Mouse (Mus musculus): ENCODE data around the gene H2al1i. TPM values are rescaled to one million over a fixed set of nuclear protein-coding genes. Genes with fewer than 3 reads are reported as not detected.

Gene H2al1i
- polyA plus RNA-seq (2014; fragmentation: Illumina TruSeq; extraction: RNeasy Lipid Tissue Mini Kit (QIAGEN cat#74804); ENCODE audit: low read depth, low replicate concordance): not detected

DNA sequence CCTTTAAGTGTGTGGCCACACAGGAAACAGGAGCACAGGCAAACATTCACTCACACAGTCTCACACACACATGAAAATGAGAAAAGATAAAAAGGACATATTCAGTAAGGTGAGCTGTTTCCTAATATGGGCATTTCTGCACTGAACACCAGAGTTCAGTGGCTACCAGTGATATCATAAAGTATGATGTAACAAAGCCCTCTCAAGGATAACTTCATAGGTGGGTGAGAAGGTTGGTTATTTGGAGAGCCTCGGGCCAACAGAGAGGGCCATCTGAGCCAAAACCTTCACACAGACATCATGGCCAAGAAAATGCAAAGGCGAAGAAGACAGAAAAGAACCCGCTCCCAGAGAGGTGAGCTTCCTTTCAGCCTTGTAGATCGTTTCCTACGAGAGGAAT lies at the start of gene H2al1i:
Gene H2al1i (plus strand): TSS at position 301 of the 400 bp plus-strand sequence.

DNA sequence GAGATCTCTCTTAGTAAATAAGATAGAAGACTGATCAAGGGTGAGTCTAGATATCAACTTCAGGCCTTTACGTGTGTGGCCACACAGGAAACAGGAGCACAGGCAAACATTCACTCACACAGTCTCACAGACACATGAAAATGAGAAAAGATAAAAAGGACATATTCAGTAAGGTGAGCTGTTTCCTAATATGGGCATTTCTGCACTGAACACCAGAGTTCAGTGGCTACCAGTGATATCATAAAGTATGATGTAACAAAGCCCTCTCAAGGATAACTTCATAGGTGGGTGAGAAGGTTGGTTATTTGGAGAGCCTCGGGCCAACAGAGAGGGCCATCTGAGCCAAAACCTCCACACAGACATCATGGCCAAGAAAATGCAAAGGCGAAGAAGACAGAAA lies 25.5 kb upstream of the H2al1i start, which contains the start of gene H2al1a:
Gene H2al1a (plus strand): TSS at position 301 of the 400 bp plus-strand sequence.

DNA sequence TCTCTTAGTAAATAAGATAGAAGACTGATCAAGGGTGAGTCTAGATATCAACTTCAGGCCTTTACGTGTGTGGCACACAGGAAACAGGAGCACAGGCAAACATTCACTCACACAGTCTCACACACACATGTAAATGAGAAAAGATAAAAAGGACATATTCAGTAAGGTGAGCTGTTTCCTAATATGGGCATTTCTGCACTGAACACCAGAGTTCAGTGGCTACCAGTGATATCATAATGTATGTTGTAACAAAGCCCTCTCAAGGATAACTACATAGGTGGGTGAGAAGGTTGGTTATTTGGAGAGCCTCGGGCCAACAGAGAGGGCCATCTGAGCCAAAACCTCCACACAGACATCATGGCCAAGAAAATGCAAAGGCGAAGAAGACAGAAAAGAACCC lies 22.3 kb upstream of the H2al1i start, which contains the start of gene H2al1b:
Gene H2al1b (plus strand): TSS at position 301 of the 400 bp plus-strand sequence.

DNA sequence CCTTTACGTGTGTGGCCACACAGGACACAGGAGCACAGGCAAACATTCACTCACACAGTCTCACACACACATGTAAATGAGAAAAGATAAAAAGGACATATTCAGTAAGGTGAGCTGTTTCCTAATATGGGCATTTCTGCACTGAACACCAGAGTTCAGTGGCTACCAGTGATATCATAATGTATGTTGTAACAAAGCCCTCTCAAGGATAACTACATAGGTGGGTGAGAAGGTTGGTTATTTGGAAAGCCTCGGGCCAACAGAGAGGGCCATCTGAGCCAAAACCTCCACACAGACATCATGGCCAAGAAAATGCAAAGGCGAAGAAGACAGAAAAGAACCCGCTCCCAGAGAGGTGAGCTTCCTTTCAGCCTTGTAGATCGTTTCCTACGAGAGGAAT lies 19.1 kb upstream of the H2al1i start, which contains the start of gene H2al1c:
Gene H2al1c (plus strand): TSS at position 301 of the 400 bp plus-strand sequence.

DNA sequence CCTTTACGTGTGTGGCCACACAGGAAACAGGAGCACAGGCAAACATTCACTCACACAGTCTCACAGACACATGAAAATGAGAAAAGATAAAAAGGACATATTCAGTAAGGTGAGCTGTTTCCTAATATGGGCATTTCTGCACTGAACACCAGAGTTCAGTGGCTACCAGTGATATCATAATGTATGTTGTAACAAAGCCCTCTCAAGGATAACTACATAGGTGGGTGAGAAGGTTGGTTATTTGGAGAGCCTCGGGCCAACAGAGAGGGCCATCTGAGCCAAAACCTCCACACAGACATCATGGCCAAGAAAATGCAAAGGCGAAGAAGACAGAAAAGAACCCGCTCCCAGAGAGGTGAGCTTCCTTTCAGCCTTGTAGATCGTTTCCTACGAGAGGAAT lies 15.9 kb upstream of the H2al1i start, which contains the start of gene H2al1d:
Gene H2al1d (plus strand): TSS at position 301 of the 400 bp plus-strand sequence.

DNA sequence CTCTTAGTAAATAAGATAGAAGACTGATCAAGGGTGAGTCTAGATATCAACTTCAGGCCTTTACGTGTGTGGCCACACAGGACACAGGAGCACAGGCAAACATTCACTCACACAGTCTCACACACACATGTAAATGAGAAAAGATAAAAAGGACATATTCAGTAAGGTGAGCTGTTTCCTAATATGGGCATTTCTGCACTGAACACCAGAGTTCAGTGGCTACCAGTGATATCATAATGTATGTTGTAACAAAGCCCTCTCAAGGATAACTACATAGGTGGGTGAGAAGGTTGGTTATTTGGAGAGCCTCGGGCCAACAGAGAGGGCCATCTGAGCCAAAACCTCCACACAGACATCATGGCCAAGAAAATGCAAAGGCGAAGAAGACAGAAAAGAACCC lies 12.8 kb upstream of the H2al1i start, which contains the start of gene H2al1e:
Gene H2al1e (plus strand): TSS at position 301 of the 400 bp plus-strand sequence.

DNA sequence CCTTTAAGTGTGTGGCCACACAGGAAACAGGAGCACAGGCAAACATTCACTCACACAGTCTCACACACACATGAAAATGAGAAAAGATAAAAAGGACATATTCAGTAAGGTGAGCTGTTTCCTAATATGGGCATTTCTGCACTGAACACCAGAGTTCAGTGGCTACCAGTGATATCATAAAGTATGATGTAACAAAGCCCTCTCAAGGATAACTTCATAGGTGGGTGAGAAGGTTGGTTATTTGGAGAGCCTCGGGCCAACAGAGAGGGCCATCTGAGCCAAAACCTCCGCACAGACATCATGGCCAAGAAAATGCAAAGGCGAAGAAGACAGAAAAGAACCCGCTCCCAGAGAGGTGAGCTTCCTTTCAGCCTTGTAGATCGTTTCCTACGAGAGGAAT lies 9.6 kb upstream of the H2al1i start, which contains the start of gene H2al1f:
Gene H2al1f (plus strand): TSS at position 301 of the 400 bp plus-strand sequence.

DNA sequence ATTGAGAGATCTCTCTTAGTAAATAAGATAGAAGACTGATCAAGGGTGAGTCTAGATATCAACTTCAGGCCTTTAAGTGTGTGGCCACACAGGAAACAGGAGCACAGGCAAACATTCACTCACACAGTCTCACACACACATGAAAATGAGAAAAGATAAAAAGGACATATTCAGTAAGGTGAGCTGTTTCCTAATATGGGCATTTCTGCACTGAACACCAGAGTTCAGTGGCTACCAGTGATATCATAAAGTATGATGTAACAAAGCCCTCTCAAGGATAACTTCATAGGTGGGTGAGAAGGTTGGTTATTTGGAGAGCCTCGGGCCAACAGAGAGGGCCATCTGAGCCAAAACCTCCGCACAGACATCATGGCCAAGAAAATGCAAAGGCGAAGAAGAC lies 6.5 kb upstream of the H2al1i start, which contains the start of gene H2al1g:
Gene H2al1g (plus strand): TSS at position 301 of the 400 bp plus-strand sequence.

DNA sequence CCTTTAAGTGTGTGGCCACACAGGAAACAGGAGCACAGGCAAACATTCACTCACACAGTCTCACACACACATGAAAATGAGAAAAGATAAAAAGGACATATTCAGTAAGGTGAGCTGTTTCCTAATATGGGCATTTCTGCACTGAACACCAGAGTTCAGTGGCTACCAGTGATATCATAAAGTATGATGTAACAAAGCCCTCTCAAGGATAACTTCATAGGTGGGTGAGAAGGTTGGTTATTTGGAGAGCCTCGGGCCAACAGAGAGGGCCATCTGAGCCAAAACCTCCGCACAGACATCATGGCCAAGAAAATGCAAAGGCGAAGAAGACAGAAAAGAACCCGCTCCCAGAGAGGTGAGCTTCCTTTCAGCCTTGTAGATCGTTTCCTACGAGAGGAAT lies 3.3 kb upstream of the H2al1i start, which contains the start of gene H2al1h:
Gene H2al1h (plus strand): TSS at position 301 of the 400 bp plus-strand sequence.

DNA sequence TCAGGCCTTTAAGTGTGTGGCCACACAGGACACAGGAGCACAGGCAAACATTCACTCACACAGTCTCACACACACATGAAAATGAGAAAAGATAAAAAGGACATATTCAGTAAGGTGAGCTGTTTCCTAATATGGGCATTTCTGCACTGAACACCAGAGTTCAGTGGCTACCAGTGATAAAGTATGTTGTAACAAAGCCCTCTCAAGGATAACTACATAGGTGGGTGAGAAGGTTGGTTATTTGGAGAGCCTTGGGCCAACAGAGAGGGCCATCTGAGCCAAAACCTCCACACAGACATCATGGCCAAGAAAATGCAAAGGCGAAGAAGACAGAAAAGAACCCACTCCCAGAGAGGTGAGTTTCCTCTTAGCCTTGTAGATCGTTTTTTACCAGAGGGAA lies 3.1 kb downstream of the H2al1i start, which contains the start of gene H2al1j:
Gene H2al1j (plus strand): TSS at position 301 of the 400 bp plus-strand sequence.

Other genes with a start within 250 kb of the H2al1i start
- gene H2al1a, start 25.4 kb upstream of the H2al1i start, polyA plus RNA-seq (2014; fragmentation: Illumina TruSeq; extraction: RNeasy Lipid Tissue Mini Kit (QIAGEN cat#74804); ENCODE audit: low read depth, low replicate concordance): 3.5 TPM
- gene H2al1b, start 22.2 kb upstream of the H2al1i start, polyA plus RNA-seq (2014; fragmentation: Illumina TruSeq; extraction: RNeasy Lipid Tissue Mini Kit (QIAGEN cat#74804); ENCODE audit: low read depth, low replicate concordance): 13.1 TPM
- gene H2al1c, start 19.0 kb upstream of the H2al1i start, polyA plus RNA-seq (2014; fragmentation: Illumina TruSeq; extraction: RNeasy Lipid Tissue Mini Kit (QIAGEN cat#74804); ENCODE audit: low read depth, low replicate concordance): not detected
- not detected for gene H2al1d, start 15.8 kb upstream of the H2al1i start, polyA plus RNA-seq (2014; fragmentation: Illumina TruSeq; extraction: RNeasy Lipid Tissue Mini Kit (QIAGEN cat#74804); ENCODE audit: low read depth, low replicate concordance)
- not detected for gene H2al1e, start 12.7 kb upstream of the H2al1i start, polyA plus RNA-seq (2014; fragmentation: Illumina TruSeq; extraction: RNeasy Lipid Tissue Mini Kit (QIAGEN cat#74804); ENCODE audit: low read depth, low replicate concordance)
- not detected for gene H2al1f, start 9.5 kb upstream of the H2al1i start, polyA plus RNA-seq (2014; fragmentation: Illumina TruSeq; extraction: RNeasy Lipid Tissue Mini Kit (QIAGEN cat#74804); ENCODE audit: low read depth, low replicate concordance)
- 5.6 TPM for gene H2al1g, start 6.4 kb upstream of the H2al1i start, polyA plus RNA-seq (2014; fragmentation: Illumina TruSeq; extraction: RNeasy Lipid Tissue Mini Kit (QIAGEN cat#74804); ENCODE audit: low read depth, low replicate concordance)
- not detected for gene H2al1h, start 3.2 kb upstream of the H2al1i start, polyA plus RNA-seq (2014; fragmentation: Illumina TruSeq; extraction: RNeasy Lipid Tissue Mini Kit (QIAGEN cat#74804); ENCODE audit: low read depth, low replicate concordance)
- not detected for gene H2al1j, start 3.2 kb downstream of the H2al1i start, polyA plus RNA-seq (2014; fragmentation: Illumina TruSeq; extraction: RNeasy Lipid Tissue Mini Kit (QIAGEN cat#74804); ENCODE audit: low read depth, low replicate concordance)